Mouse (Mus musculus): ENCODE results near the gene Cntfr. TPM values are rescaled to one million over a fixed set of nuclear protein-coding genes. Genes with fewer than 3 reads are reported as not detected.
A peak's percentile ranks its signal among the peaks of the same experiment; 100 is the strongest.

Cntfr gene
- polyA plus RNA-seq, 1 experiment from 2014 or later: 5.1 TPM

- Histone ChIP-seq H3K9ac (peak within 1 kb of the TSS; percentile 88), H3K27me3 (peaks cover 46% of the 10 kb centered on the region), H3K4me3 (peak within 1 kb of the TSS; percentile 84), H3K4me1 (peaks cover 18% of the 10 kb centered on the region), H3K27ac (no peak within 1 kb of the TSS), H3K36me3 (peaks cover 26% of the 10 kb centered on the region), H3K4me2 (replicated peaks) (peak within 1 kb of the TSS; percentile 87), H3K9me3 (no peaks in the 10 kb centered on the region)
- peak; percentile 94 for ATAC-seq (ENCODE audit: low FRiP score, low read depth)
- under 1% methylated on average over 27 of the region's 27 CpGs for WGBS
These were observed 26.0 kb upstream of the Cntfr start, which contains the start of gene Dctn3 for GRCm38 (mm10) chr4:41722918-41723351. Dctn3 (minus strand) TSS chr4:41723170.

GRCm38 (mm10) chr4:41716834-41717233 lies 19.9 kb upstream of the Cntfr start:
- H3K27me3 ChIP-seq: no peaks in the 10 kb centered on the region
- H3K4me2 ChIP-seq (replicated peaks): no peak overlapping the region
- no peak overlapping the region for H3K4me3 ChIP-seq
- 32% methylated on average over 6 of the region's 6 CpGs for WGBS
- H3K9ac ChIP-seq: no peak overlapping the region
- H3K9me3 ChIP-seq: no peaks in the 10 kb centered on the region
- peak overlapping the region; percentile 55; the same call in 1 of the 2 replicates for H3K27ac ChIP-seq
- H3K36me3 ChIP-seq: peaks cover 37% of the 10 kb centered on the region
- peaks cover 38% of the 10 kb centered on the region for H3K4me1 ChIP-seq
- ATAC-seq (ENCODE audit: low FRiP score, low read depth): no peak

GRCm38 (mm10) chr4:41715596-41715995 lies 18.7 kb upstream of the Cntfr start:
- Histone ChIP-seq H3K27ac (no peak overlapping the region), H3K36me3 (peaks cover 47% of the 10 kb centered on the region), H3K4me3 (no peak overlapping the region), H3K4me2 (replicated peaks) (no peak overlapping the region), H3K27me3 (no peaks in the 10 kb centered on the region), H3K4me1 (peaks cover 46% of the 10 kb centered on the region), H3K9me3 (no peaks in the 10 kb centered on the region), H3K9ac (no peak overlapping the region)
- WGBS: 82% methylated on average over 5 of the region's 5 CpGs
- no peak for ATAC-seq (ENCODE audit: low FRiP score, low read depth)

GRCm38 (mm10) chr4:41715082-41715481 lies 18.2 kb upstream of the Cntfr start:
- H3K27ac ChIP-seq: no peak overlapping the region
- H3K9ac ChIP-seq: no peak overlapping the region
- peaks cover 46% of the 10 kb centered on the region for H3K4me1 ChIP-seq
- no peaks in the 10 kb centered on the region for H3K27me3 ChIP-seq
- H3K4me3 ChIP-seq: no peak overlapping the region
- no peak overlapping the region for H3K4me2 ChIP-seq (replicated peaks)
- ATAC-seq (ENCODE audit: low FRiP score, low read depth): no peak
- H3K9me3 ChIP-seq: no peaks in the 10 kb centered on the region
- 80% methylated on average over 8 of the region's 8 CpGs for WGBS
- peaks cover 45% of the 10 kb centered on the region for H3K36me3 ChIP-seq

- no peaks in the 10 kb centered on the region for H3K9me3 ChIP-seq
- peak overlapping the region; percentile 90; the same call in 1 of the 2 replicates for H3K9ac ChIP-seq
- H3K27me3 ChIP-seq: no peaks in the 10 kb centered on the region
- H3K4me3 ChIP-seq: peak overlapping the region; percentile 81
- peaks cover 37% of the 10 kb centered on the region for H3K36me3 ChIP-seq
- H3K27ac ChIP-seq: no peak overlapping the region
- no peak for ATAC-seq (ENCODE audit: low FRiP score, low read depth)
- peaks cover 46% of the 10 kb centered on the region for H3K4me1 ChIP-seq
- WGBS: 13% methylated on average over 8 of the region's 8 CpGs
- H3K4me2 ChIP-seq (replicated peaks): peak overlapping the region; percentile 94
These were observed 17.4 kb upstream of the Cntfr start for GRCm38 (mm10) chr4:41714276-41714675.

GRCm38 (mm10) chr4:41713197-41714067 lies 16.5 kb upstream of the Cntfr start, which contains the start of gene Rpp25l:
Rpp25l (minus strand) TSS chr4:41713534.
- peak; percentile 75 for ATAC-seq (ENCODE audit: low FRiP score, low read depth)
- Histone ChIP-seq H3K36me3 (peaks cover 29% of the 10 kb centered on the region), H3K4me1 (peaks cover 46% of the 10 kb centered on the region), H3K27me3 (no peaks in the 10 kb centered on the region), H3K27ac (peak within 1 kb of the TSS; percentile 73), H3K9ac (peak within 1 kb of the TSS; percentile 90), H3K4me2 (replicated peaks) (peak within 1 kb of the TSS; percentile 94), H3K9me3 (no peaks in the 10 kb centered on the region), H3K4me3 (peak within 1 kb of the TSS; percentile 81)
- WGBS: under 1% methylated on average over 61 of the region's 61 CpGs

GRCm38 (mm10) chr4:41712421-41713196 lies 15.7 kb upstream of the Cntfr start:
- ATAC-seq (ENCODE audit: low FRiP score, low read depth): no peak
- Histone ChIP-seq H3K4me2 (replicated peaks) (peak overlapping the region; percentile 94), H3K36me3 (peaks cover 21% of the 10 kb centered on the region), H3K4me3 (peak overlapping the region; percentile 81), H3K4me1 (peaks cover 48% of the 10 kb centered on the region), H3K27ac (peak overlapping the region; percentile 73), H3K9me3 (no peaks in the 10 kb centered on the region), H3K9ac (peak overlapping the region; percentile 90), H3K27me3 (peaks cover 6% of the 10 kb centered on the region)
- WGBS: 45% methylated on average over 31 of the region's 31 CpGs

GRCm38 (mm10) chr4:41711705-41712375 lies 15.0 kb upstream of the Cntfr start:
- Histone ChIP-seq H3K4me2 (replicated peaks) (peak overlapping the region; percentile 94), H3K27ac (no peak overlapping the region), H3K4me1 (peaks cover 50% of the 10 kb centered on the region), H3K9ac (peak overlapping the region; percentile 90), H3K36me3 (peaks cover 14% of the 10 kb centered on the region), H3K9me3 (no peaks in the 10 kb centered on the region), H3K4me3 (peak overlapping the region; percentile 81), H3K27me3 (peaks cover 13% of the 10 kb centered on the region)
- no peak for ATAC-seq (ENCODE audit: low FRiP score, low read depth)
- WGBS: 58% methylated on average over 16 of the region's 16 CpGs

GRCm38 (mm10) chr4:41710229-41710628 lies 13.3 kb upstream of the Cntfr start:
- WGBS: 60% methylated on average over 4 of the region's 4 CpGs
- no peak overlapping the region for H3K9ac ChIP-seq
- H3K9me3 ChIP-seq: no peaks in the 10 kb centered on the region
- H3K36me3 ChIP-seq: peaks cover 14% of the 10 kb centered on the region
- ATAC-seq (ENCODE audit: low FRiP score, low read depth): no peak
- H3K4me1 ChIP-seq: peaks cover 55% of the 10 kb centered on the region
- H3K4me3 ChIP-seq: no peak overlapping the region
- H3K27me3 ChIP-seq: peaks cover 29% of the 10 kb centered on the region
- H3K4me2 ChIP-seq (replicated peaks): no peak overlapping the region
- H3K27ac ChIP-seq: no peak overlapping the region

GRCm38 (mm10) chr4:41708192-41708745 lies 11.4 kb upstream of the Cntfr start:
- H3K36me3 ChIP-seq: peaks cover 14% of the 10 kb centered on the region
- peaks cover 57% of the 10 kb centered on the region for H3K4me1 ChIP-seq
- no peak overlapping the region for H3K9ac ChIP-seq
- peaks cover 48% of the 10 kb centered on the region for H3K27me3 ChIP-seq
- ATAC-seq (ENCODE audit: low FRiP score, low read depth): peak; percentile 35; the same call in 1 of the 2 replicates
- WGBS: 40% methylated on average over 8 of the region's 8 CpGs
- no peaks in the 10 kb centered on the region for H3K9me3 ChIP-seq
- H3K27ac ChIP-seq: no peak overlapping the region
- no peak overlapping the region for H3K4me3 ChIP-seq
- H3K4me2 ChIP-seq (replicated peaks): no peak overlapping the region

- peaks cover 14% of the 10 kb centered on the region for H3K36me3 ChIP-seq
- peak; percentile 43 for ATAC-seq (ENCODE audit: low FRiP score, low read depth)
- no peaks in the 10 kb centered on the region for H3K9me3 ChIP-seq
- H3K4me1 ChIP-seq: peaks cover 48% of the 10 kb centered on the region
- no peak overlapping the region for H3K9ac ChIP-seq
- 4% methylated on average over 13 of the region's 13 CpGs for WGBS
- no peak overlapping the region for H3K4me3 ChIP-seq
- peak overlapping the region; percentile 45 for H3K4me2 ChIP-seq (replicated peaks)
- H3K27me3 ChIP-seq: peaks cover 52% of the 10 kb centered on the region
- H3K27ac ChIP-seq: no peak overlapping the region
These were observed 10.2 kb upstream of the Cntfr start for GRCm38 (mm10) chr4:41707011-41707535.

Measured in limb, embryonic 13.5 days (tissue).